Mouse (Mus musculus) liver, embryonic 11.5 days (tissue): ENCODE data around the gene Haus8. TPM values are rescaled to one million over a fixed set of nuclear protein-coding genes. Genes with fewer than 3 reads are reported as not detected.
"Not testable (repeated sequence)": the region's sequence is repeated elsewhere in the genome, so short reads cannot be mapped to it uniquely, and the experiment has no call there.

ENCODE experiments used
- ATAC-seq: fragments of 200-750 bp; cut with Nextera tagmentation; replicated peaks from 2 replicates; pipeline ENCODE4 v1.8.0; 2017; ENCODE audit warnings: moderate number of reproducible peaks, mild to moderate bottlenecking, moderate TSS enrichment, moderate library complexity; ENCODE audit not compliant: low FRiP score
- DNase-seq: peaks from one replicate; pipeline ENCODE4 v3.0.0-alpha.2; 2017; ENCODE audit warnings: low spot score
- H3K27ac ChIP-seq: fragments of 300-500 bp; sonication (generic); 2 replicates; pipeline ENCODE4 v1.5.1; 2014; ENCODE audit warnings: mild to moderate bottlenecking, low read depth, low read length, control low read depth
- H3K27me3 ChIP-seq: fragments of 300-500 bp; sonication (generic); replicated peaks from 2 replicates; pipeline ENCODE4 v1.6.1; 2014; ENCODE audit warnings: low read length, mixed read lengths; ENCODE audit not compliant: control insufficient read depth, insufficient read depth
- H3K36me3 ChIP-seq: fragments of 300-500 bp; sonication (generic); 2 replicates; pipeline ENCODE4 v1.6.1; 2014; ENCODE audit warnings: mild to moderate bottlenecking, low read length, moderate library complexity, mixed read lengths; ENCODE audit not compliant: control insufficient read depth, insufficient read depth
- H3K4me1 ChIP-seq: fragments of 300-500 bp; sonication (generic); replicated peaks from 2 replicates; pipeline ENCODE4 v1.6.1; 2014; ENCODE audit warnings: low read length, mixed read lengths; ENCODE audit not compliant: control insufficient read depth, insufficient read depth
- H3K4me2 ChIP-seq: fragments of 300-500 bp; sonication (generic); 2 replicates; pipeline ENCODE4 v1.6.1; 2014; ENCODE audit warnings: mild to moderate bottlenecking, control low read depth, moderate library complexity
- H3K4me3 ChIP-seq: fragments of 300-500 bp; sonication (generic); 2 replicates; pipeline ENCODE4 v1.5.1; 2014; ENCODE audit warnings: low read depth, low read length, control low read depth
- H3K9ac ChIP-seq: fragments of 300-500 bp; sonication (generic); 2 replicates; pipeline ENCODE4 v1.6.1; 2014; ENCODE audit warnings: low read depth, low read length, control low read depth
- H3K9me3 ChIP-seq: fragments of 300-500 bp; sonication (generic); 2 replicates; pipeline ENCODE4 v1.6.1; 2016; ENCODE audit warnings: low read length, inconsistent platforms, mixed read lengths; ENCODE audit not compliant: control insufficient read depth
- WGBS: fragments of 180-500 bp; shearing (Covaris S2); extraction: QIAGEN DNeasy Blood & Tissue Kit; methylation state at CpG from one replicate; pipeline ENCODE4 v1.1.7; 2014; 5-methylcytosine and 5-hydroxymethylcytosine counted together
- polyA plus RNA-seq: library from polyadenylated mRNA; unstranded; fragments of >200 nt; fragmentation: Nextera tagmentation; extraction: Ambion mirVana; gene quantifications from 2 replicates; pipeline ENCODE4 v1.2.1, GENCODE M21; 2014

Haus8 gene
- 73.3 and 77.0 TPM in 2 replicates for polyA plus RNA-seq

GRCm38 (mm10) chr8:71272286-71273150 lies at the start of gene Haus8, which contains the start of gene Myo9b:
TSS of gene Haus8 (minus strand) at chr8:71272934.
TSS of gene Myo9b (plus strand) at chr8:71272714.
- H3K27me3 ChIP-seq, result no peaks in the 10 kb centered on the region
- H3K4me3 ChIP-seq, result peak within 1 kb of the TSS; percentile 91
- H3K4me2 ChIP-seq, result peak within 1 kb of the TSS; percentile 80
- DNase-seq (peak; percentile 92), ATAC-seq (peak; percentile 95)
- H3K9me3 ChIP-seq, result no peaks in the 10 kb centered on the region
- peaks cover 23% of the 10 kb centered on the region for H3K4me1 ChIP-seq
- H3K36me3 ChIP-seq, result 0 out of 2 replicates have a peak, but pooled peaks cover 2% of the 10 kb centered on the region
- H3K27ac ChIP-seq, result peak within 1 kb of the TSS; percentile 83
- WGBS, result under 1% methylated on average over 84 of the region's 84 CpGs
- H3K9ac ChIP-seq, result peak within 1 kb of the TSS; percentile 89

- H3K4me3 ChIP-seq, H3K4me1 ChIP-seq, DNase-seq, H3K4me2 ChIP-seq, H3K27ac ChIP-seq, H3K27me3 ChIP-seq, H3K9me3 ChIP-seq, H3K9ac ChIP-seq: not testable (repeated sequence)
- 66% methylated on average over 2 of the region's 2 CpGs for WGBS
- ATAC-seq, result peak; percentile 52; the same call in 1 of the 2 replicates
- H3K36me3 ChIP-seq, result peaks cover 12% of the 10 kb centered on the region
Measured at GRCm38 (mm10) chr8:71319760-71320159, 47.0 kb upstream of the Haus8 start.

DNA sequence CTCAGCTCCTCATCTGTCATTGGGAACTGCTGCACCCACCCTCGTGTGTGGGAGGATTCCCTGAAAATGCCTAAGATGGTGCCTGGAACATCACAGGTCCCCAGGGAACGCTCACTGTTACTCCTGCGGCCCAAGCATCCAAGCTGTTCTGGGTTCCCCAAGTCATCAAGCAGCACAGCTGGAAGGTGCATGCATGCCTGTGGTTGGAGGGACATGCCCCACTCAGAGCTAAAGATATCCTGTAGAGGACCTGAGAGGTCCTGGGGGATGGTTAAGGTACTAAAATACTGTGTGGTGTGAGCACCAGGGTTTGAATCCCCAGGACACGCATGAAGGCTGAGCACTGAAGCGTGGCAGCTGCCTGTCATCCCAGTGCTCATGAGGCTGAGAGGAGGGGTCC lies 45.9 kb upstream of the Haus8 start:
- H3K27ac ChIP-seq, H3K4me3 ChIP-seq, H3K36me3 ChIP-seq, H3K9me3 ChIP-seq, DNase-seq, ATAC-seq, H3K9ac ChIP-seq, H3K4me2 ChIP-seq, H3K27me3 ChIP-seq: not testable (repeated sequence)
- H3K4me1 ChIP-seq, result peaks cover 11% of the 10 kb centered on the region; the same call in 1 of the 2 replicates
- 89% methylated on average over 5 of the region's 5 CpGs for WGBS

GRCm38 (mm10) chr8:71316486-71317031 lies 43.8 kb upstream of the Haus8 start:
- no peak overlapping the region for H3K4me3 ChIP-seq
- H3K4me1 ChIP-seq, result peaks cover 24% of the 10 kb centered on the region
- DNase-seq, result no peak
- H3K4me2 ChIP-seq, result no peak overlapping the region
- no peak overlapping the region for H3K9ac ChIP-seq
- no peak overlapping the region for H3K27ac ChIP-seq
- no peaks in the 10 kb centered on the region for H3K9me3 ChIP-seq
- no peak; the same call in 1 of the 2 replicates for ATAC-seq
- H3K27me3 ChIP-seq, result no peaks in the 10 kb centered on the region
- no peaks in the 10 kb centered on the region; the same call in 1 of the 2 replicates for H3K36me3 ChIP-seq

- no peak for DNase-seq
- 83% methylated on average over 5 of the region's 5 CpGs for WGBS
Measured at GRCm38 (mm10) chr8:71315972-71316371, 43.2 kb upstream of the Haus8 start.

GRCm38 (mm10) chr8:71313951-71314350 lies 41.2 kb upstream of the Haus8 start:
- H3K36me3 ChIP-seq, result no peaks in the 10 kb centered on the region
- H3K27me3 ChIP-seq, result no peaks in the 10 kb centered on the region
- H3K9me3 ChIP-seq, result no peaks in the 10 kb centered on the region
- peak; percentile 84 for ATAC-seq
- peaks cover 24% of the 10 kb centered on the region for H3K4me1 ChIP-seq
- no peak overlapping the region for H3K4me3 ChIP-seq
- no peak overlapping the region for H3K9ac ChIP-seq
- peak overlapping the region; percentile 24; the same call in 1 of the 2 replicates for H3K4me2 ChIP-seq
- WGBS, result 55% methylated on average over 2 of the region's 2 CpGs
- H3K27ac ChIP-seq, result peak overlapping the region; percentile 47
- DNase-seq, result no peak

More at GRCm38 (mm10) chr8:71315972-71316371, 43.2 kb upstream of the Haus8 start:
- Histone ChIP-seq H3K9me3 (no peaks in the 10 kb centered on the region), H3K27me3 (no peaks in the 10 kb centered on the region), H3K4me1 (peaks cover 24% of the 10 kb centered on the region), H3K27ac (no peak overlapping the region), H3K36me3 (no peaks in the 10 kb centered on the region), H3K4me2 (no peak overlapping the region), H3K9ac (no peak overlapping the region), H3K4me3 (no peak overlapping the region)
- ATAC-seq, result no peak

GRCm38 (mm10) chr8:71312700-71313099 lies 40.0 kb upstream of the Haus8 start:
- no peak for DNase-seq
- Histone ChIP-seq H3K4me3 (no peak overlapping the region), H3K27me3 (no peaks in the 10 kb centered on the region), H3K36me3 (no peaks in the 10 kb centered on the region), H3K4me1 (peaks cover 27% of the 10 kb centered on the region), H3K27ac (0 out of 2 replicates have a peak overlapping the region, but pooled peaks have one; percentile 30), H3K9ac (no peak overlapping the region), H3K4me2 (no peak overlapping the region), H3K9me3 (no peaks in the 10 kb centered on the region)
- WGBS, result 60% methylated on average over 1 of the region's 1 CpGs
- ATAC-seq, result 0 out of 2 replicates have a peak, but pooled peaks have one; percentile 21

DNA sequence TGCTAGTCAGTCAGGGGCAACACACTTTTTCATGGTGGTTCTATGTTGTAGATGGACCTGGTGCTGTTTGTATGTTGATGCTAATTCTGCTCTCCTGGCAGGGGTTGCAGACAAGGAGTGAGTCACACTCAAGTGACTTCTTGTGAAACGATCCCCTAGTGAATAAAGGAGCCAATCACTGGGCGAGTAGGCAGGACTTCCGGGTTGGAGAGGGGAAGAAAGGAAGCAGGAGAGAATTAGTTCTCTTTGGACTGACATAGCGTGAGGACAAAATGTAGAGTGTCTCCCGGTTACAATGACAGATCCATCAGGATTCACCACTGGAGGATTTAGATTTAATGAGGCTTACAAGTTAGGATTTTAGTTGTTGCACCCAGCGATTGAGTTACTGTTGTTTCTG lies 37.7 kb upstream of the Haus8 start:
- Histone ChIP-seq H3K36me3 (peaks cover under 1% of the 10 kb centered on the region), H3K9me3 (no peaks in the 10 kb centered on the region), H3K4me1 (peaks cover 19% of the 10 kb centered on the region), H3K9ac (no peak overlapping the region), H3K27me3 (no peaks in the 10 kb centered on the region), H3K4me2 (no peak overlapping the region), H3K4me3 (no peak overlapping the region), H3K27ac (no peak overlapping the region)
- ATAC-seq (no peak), DNase-seq (no peak)
- 81% methylated on average over 6 of the region's 6 CpGs for WGBS
